Mouse (Mus musculus) bone marrow macrophage, adult 2 months (primary cell): ENCODE results near the gene Tbxas1.

Experiments
- CTCF ChIP-seq: IDR thresholded peaks from 2 replicates; pipeline ENCODE4 v1.5.1; 2012; ENCODE audit warnings: low read depth, mild to moderate bottlenecking, low read length, moderate library complexity
- POLR2A ChIP-seq: IDR thresholded peaks from 2 replicates; pipeline ENCODE4 v1.6.1; 2012; ENCODE audit warnings: mild to moderate bottlenecking, low read depth, low read length, borderline replicate concordance

DNA sequence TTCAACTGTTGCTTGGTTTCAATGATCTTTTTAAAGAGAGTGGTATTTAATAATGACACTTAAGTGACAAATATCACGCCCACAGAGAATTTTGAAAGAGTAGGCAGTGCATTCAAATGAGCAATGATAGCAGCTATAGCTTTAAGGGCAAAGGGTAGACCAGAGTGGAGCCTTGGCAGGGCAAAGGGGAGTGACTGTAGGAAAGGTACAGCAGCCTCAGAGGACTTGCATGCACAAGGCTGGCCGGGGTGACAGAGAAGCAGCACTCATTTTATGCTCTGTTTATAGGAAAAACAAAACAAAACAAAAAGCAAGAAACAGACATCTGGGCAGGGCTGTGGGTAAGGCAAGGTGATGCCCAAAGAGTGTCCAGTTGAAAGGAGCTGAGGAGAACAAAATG is 6.3 kb downstream of the Tbxas1 start:
- TF ChIP-seq CTCF: no peak
- no peak for TF ChIP-seq POLR2A
